Mouse (Mus musculus) G1E (cell line): ENCODE data around the gene Tmprss12.

ENCODE experiments used
- CTCF ChIP-seq: IDR thresholded peaks from 2 replicates; pipeline ENCODE4 v1.5.1; 2012; ENCODE audit warnings: low read depth, low read length, inconsistent platforms, mixed read lengths
- GATA1 ChIP-seq: IDR thresholded peaks from 2 replicates; pipeline ENCODE4 v1.6.1; 2012; ENCODE audit warnings: borderline replicate concordance, low read length, inconsistent platforms, mixed read lengths
- POLR2AphosphoS5 ChIP-seq: IDR thresholded peaks from 2 replicates; pipeline ENCODE4 v1.6.1; 2012; ENCODE audit warnings: low read depth, low read length, inconsistent platforms; ENCODE audit not compliant: insufficient replicate concordance
- TAL1 ChIP-seq: conservative IDR thresholded peaks from 2 replicates; pipeline ENCODE4 v1.6.1; 2012; ENCODE audit warnings: low read depth, low read length, inconsistent platforms, mixed read lengths

- TF ChIP-seq POLR2AphosphoS5: no peak
- no peak for TF ChIP-seq CTCF
- TF ChIP-seq TAL1: no peak
- TF ChIP-seq GATA1: no peak
Measured at GRCm38 (mm10) chr15:100300499-100300898, 19.9 kb downstream of the Tmprss12 start.
